Mouse (Mus musculus): ENCODE measurements at regions not wholly inside any gene's neighbourhood (a gene's known extent, or its start where the extent isn't known, plus 50 kb on each side); places are given as distances from the start of the nearest gene placed in this dataset.

DNA sequence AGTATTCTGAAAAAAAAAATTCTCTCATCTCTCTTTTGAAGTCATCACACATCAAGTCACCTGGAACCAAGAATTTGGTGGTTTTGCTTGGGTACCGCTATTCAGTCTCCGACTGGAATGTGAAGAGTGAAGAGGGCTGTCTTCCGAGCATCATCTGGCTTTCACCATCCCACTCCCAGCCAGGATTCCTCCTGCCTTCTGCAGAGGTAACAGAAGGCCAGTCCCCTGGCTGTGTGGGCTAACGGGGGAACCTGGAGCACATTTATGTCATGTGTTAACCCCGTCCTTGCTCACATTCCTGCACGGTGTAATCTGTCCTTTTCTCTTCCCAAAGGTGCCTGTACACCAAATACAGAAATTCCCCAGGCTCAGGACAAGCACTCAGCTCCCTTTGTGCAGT lies 61.6 kb upstream of the Sh3gl3 start:
- Histone ChIP-seq H3K36me3 (ENCODE audit: control insufficient read depth, insufficient read depth, low read length) (no peaks in the 10 kb centered on the region), H3K4me2 (replicated peaks; ENCODE audit: low read depth, low read length) (no peak overlapping the region), H3K27ac (ENCODE audit: low read length) (no peak overlapping the region), H3K27me3 (ENCODE audit: control insufficient read depth, insufficient read depth, low read length) (no peaks in the 10 kb centered on the region), H3K4me1 (ENCODE audit: control insufficient read depth, insufficient read depth, low read length) (no peaks in the 10 kb centered on the region), H3K9ac (replicated peaks; ENCODE audit: low read depth, low read length) (no peak overlapping the region), H3K4me3 (ENCODE audit: low read depth, low read length) (no peak overlapping the region), H3K9me3 (ENCODE audit: control insufficient read depth, low read depth, low read length) (no peaks in the 10 kb centered on the region)
- WGBS: 50% methylated on average over 6 of the region's 6 CpGs
- ATAC-seq (ENCODE audit: insufficient number of reproducible peaks, insufficient read depth, low FRiP score, low read depth): no peak

DNA sequence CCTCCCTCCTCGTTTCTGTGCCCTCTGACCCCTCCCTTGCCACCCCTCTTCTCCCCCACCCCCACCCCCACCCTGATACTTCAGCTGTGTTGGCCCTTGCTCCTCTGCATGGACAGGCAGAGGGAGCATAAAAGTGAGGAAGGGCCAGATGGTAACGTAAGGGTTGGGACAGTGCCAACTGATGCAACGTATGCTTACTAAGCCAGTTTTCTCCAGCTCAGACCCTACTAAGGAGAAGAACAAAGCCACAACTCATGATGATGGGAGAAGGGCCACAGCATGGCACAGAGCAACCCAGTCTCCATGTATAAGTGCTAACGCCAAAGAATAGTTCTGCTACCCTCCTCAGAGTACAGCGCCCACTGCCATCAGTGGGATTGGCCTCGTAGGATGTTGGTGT lies 58.0 kb upstream of the Sh3gl3 start:
- no peak for ATAC-seq (ENCODE audit: insufficient number of reproducible peaks, insufficient read depth, low FRiP score, low read depth)
- Histone ChIP-seq H3K27me3 (ENCODE audit: control insufficient read depth, insufficient read depth, low read length) (no peaks in the 10 kb centered on the region), H3K4me3 (ENCODE audit: low read depth, low read length) (no peak overlapping the region), H3K9ac (replicated peaks; ENCODE audit: low read depth, low read length) (no peak overlapping the region), H3K27ac (ENCODE audit: low read length) (no peak overlapping the region), H3K9me3 (ENCODE audit: control insufficient read depth, low read depth, low read length) (no peaks in the 10 kb centered on the region), H3K36me3 (ENCODE audit: control insufficient read depth, insufficient read depth, low read length) (no peaks in the 10 kb centered on the region), H3K4me2 (replicated peaks; ENCODE audit: low read depth, low read length) (no peak overlapping the region), H3K4me1 (ENCODE audit: control insufficient read depth, insufficient read depth, low read length) (no peaks in the 10 kb centered on the region)
- 80% methylated on average over 6 of the region's 6 CpGs for WGBS

GRCm38 (mm10) chr7:82119266-82119665 lies 54.4 kb upstream of the Sh3gl3 start:
- Histone ChIP-seq H3K27ac (ENCODE audit: low read length) (no peak overlapping the region), H3K4me1 (ENCODE audit: control insufficient read depth, insufficient read depth, low read length) (no peaks in the 10 kb centered on the region), H3K4me3 (ENCODE audit: low read depth, low read length) (no peak overlapping the region), H3K27me3 (ENCODE audit: control insufficient read depth, insufficient read depth, low read length) (no peaks in the 10 kb centered on the region), H3K9ac (replicated peaks; ENCODE audit: low read depth, low read length) (no peak overlapping the region), H3K9me3 (ENCODE audit: control insufficient read depth, low read depth, low read length) (no peaks in the 10 kb centered on the region), H3K36me3 (ENCODE audit: control insufficient read depth, insufficient read depth, low read length) (no peaks in the 10 kb centered on the region), H3K4me2 (replicated peaks; ENCODE audit: low read depth, low read length) (no peak overlapping the region)
- WGBS: 8% methylated on average over 2 of the region's 2 CpGs
- 0 out of 2 replicates have a peak, but pooled peaks have one; percentile 53 for ATAC-seq (ENCODE audit: insufficient number of reproducible peaks, insufficient read depth, low FRiP score, low read depth)

GRCm38 (mm10) chr7:82119866-82120265 lies 53.8 kb upstream of the Sh3gl3 start:
- ATAC-seq (ENCODE audit: insufficient number of reproducible peaks, insufficient read depth, low FRiP score, low read depth): no peak
- 58% methylated on average over 9 of the region's 9 CpGs for WGBS
- Histone ChIP-seq H3K4me3 (ENCODE audit: low read depth, low read length) (no peak overlapping the region), H3K9ac (replicated peaks; ENCODE audit: low read depth, low read length) (no peak overlapping the region), H3K36me3 (ENCODE audit: control insufficient read depth, insufficient read depth, low read length) (no peaks in the 10 kb centered on the region), H3K4me1 (ENCODE audit: control insufficient read depth, insufficient read depth, low read length) (no peaks in the 10 kb centered on the region), H3K9me3 (ENCODE audit: control insufficient read depth, low read depth, low read length) (no peaks in the 10 kb centered on the region), H3K4me2 (replicated peaks; ENCODE audit: low read depth, low read length) (no peak overlapping the region), H3K27me3 (ENCODE audit: control insufficient read depth, insufficient read depth, low read length) (no peaks in the 10 kb centered on the region), H3K27ac (ENCODE audit: low read length) (no peak overlapping the region)

- Histone ChIP-seq H3K27ac (ENCODE audit: low read length) (no peak overlapping the region), H3K36me3 (ENCODE audit: control insufficient read depth, insufficient read depth, low read length) (no peaks in the 10 kb centered on the region), H3K9me3 (ENCODE audit: control insufficient read depth, low read depth, low read length) (no peaks in the 10 kb centered on the region), H3K9ac (replicated peaks; ENCODE audit: low read depth, low read length) (no peak overlapping the region), H3K4me2 (replicated peaks; ENCODE audit: low read depth, low read length) (no peak overlapping the region), H3K27me3 (ENCODE audit: control insufficient read depth, insufficient read depth, low read length) (no peaks in the 10 kb centered on the region), H3K4me3 (ENCODE audit: low read depth, low read length) (no peak overlapping the region), H3K4me1 (ENCODE audit: control insufficient read depth, insufficient read depth, low read length) (no peaks in the 10 kb centered on the region)
- WGBS: 0% methylated on average over 1 of the region's 1 CpGs
- ATAC-seq (ENCODE audit: insufficient number of reproducible peaks, insufficient read depth, low FRiP score, low read depth): no peak
Measured at GRCm38 (mm10) chr7:82121746-82122145, 51.9 kb upstream of the Sh3gl3 start.
